Mouse (Mus musculus): ENCODE results near the gene Nck1.

- no peak for TF ChIP-seq CTCF (IDR thresholded peaks at IDR 0.05; ENCODE audit: borderline replicate concordance, insufficient read depth, low read length)
- no peak for TF ChIP-seq POLR2A (IDR thresholded peaks at IDR 0.05; ENCODE audit: low read depth, low read length)
Observed at GRCm38 (mm10) chr9:100573942-100574341, 28.0 kb upstream of the Nck1 start.

All from embryonic fibroblast, embryonic 13.5 days (primary cell).